Mouse (Mus musculus): ENCODE data around the gene Zmynd11. TPM values are rescaled to one million over a fixed set of nuclear protein-coding genes. Genes with fewer than 3 reads are reported as not detected.
A peak's percentile ranks its signal among the peaks of the same experiment; 100 is the strongest.

The Zmynd11 gene
- polyA plus RNA-seq, 1 experiment from 2014 or later = 163 TPM

DNA sequence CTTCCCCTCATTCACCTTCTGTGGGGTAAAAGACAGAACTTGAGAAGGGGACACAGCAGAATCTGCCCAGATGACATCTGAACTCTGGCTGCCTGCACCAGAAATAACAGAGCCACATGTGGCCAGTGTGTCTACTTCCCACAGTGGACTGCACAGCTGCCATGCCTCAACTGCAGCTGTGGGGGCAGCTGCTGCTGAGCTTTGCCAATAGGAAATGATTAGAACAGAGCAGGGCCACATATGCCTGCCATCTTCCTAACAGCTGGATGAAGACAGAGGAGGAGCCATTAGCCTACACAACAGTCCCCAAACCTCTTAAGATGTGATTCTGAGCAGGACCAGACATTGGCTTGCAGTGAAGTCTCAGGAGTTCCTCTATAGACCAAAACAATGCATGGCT lies 69.3 kb downstream of the Zmynd11 start:
- Histone ChIP-seq H3K4me1 (ENCODE audit: insufficient read depth) (0 out of 2 replicates have a peak, but pooled peaks cover 5% of the 10 kb centered on the region), H3K27ac (ENCODE audit: low read depth) (peak overlapping the region; percentile 50; the same call in 1 of the 2 replicates), H3K9me3 (ENCODE audit: low read depth, low read length) (no peaks in the 10 kb centered on the region), H3K4me3 (ENCODE audit: low read depth, low read length) (no peak overlapping the region), H3K9ac (no peak overlapping the region), H3K36me3 (ENCODE audit: insufficient read depth) (peaks cover 72% of the 10 kb centered on the region), H3K27me3 (ENCODE audit: insufficient read depth, low read length) (no peaks in the 10 kb centered on the region), H3K4me2 (no peak overlapping the region)
- DNase-seq (peak; percentile 83), ATAC-seq (ENCODE audit: insufficient read depth) (peak; percentile 97)
- TF ChIP-seq CTCF (IDR thresholded peaks at IDR 0.05; ENCODE audit: low read depth) = no peak

DNA sequence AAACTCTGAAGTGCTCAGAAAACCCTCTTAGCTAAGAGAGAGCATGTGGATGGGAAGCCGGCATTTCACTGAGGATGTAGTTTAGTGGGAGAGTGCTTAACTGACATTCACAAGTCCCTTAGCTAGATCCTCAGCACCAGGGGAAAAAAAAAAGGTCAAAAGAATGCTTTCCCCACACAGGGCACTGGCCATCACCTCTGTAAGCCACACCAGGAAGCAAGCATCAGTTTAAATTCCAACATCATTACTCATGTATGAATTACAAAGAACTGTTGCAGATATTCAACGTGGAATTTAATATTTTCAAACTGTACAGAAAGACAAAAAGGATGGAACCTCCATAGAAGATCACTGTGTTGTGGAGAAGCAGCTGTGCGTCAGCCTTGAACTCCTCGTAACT lies 69.7 kb downstream of the Zmynd11 start:
- no peak overlapping the region for H3K9ac ChIP-seq
- DNase-seq (no peak), ATAC-seq (ENCODE audit: insufficient read depth) (0 out of 2 replicates have a peak, but pooled peaks have one; percentile 9)
- 64% methylated on average over 4 of the region's 4 CpGs for WGBS
- no peak for TF ChIP-seq CTCF (IDR thresholded peaks at IDR 0.05; ENCODE audit: low read depth)
- H3K36me3 ChIP-seq (ENCODE audit: insufficient read depth) = peaks cover 73% of the 10 kb centered on the region
- H3K4me1 ChIP-seq (ENCODE audit: insufficient read depth) = 0 out of 2 replicates have a peak, but pooled peaks cover 5% of the 10 kb centered on the region
- H3K27me3 ChIP-seq (ENCODE audit: insufficient read depth, low read length) = no peaks in the 10 kb centered on the region
- 0 out of 2 replicates have a peak overlapping the region, but pooled peaks have one; percentile 24 for H3K27ac ChIP-seq (ENCODE audit: low read depth)
- H3K4me3 ChIP-seq (ENCODE audit: low read depth, low read length) = no peak overlapping the region
- H3K4me2 ChIP-seq = no peak overlapping the region
- no peaks in the 10 kb centered on the region for H3K9me3 ChIP-seq (ENCODE audit: low read depth, low read length)

- WGBS = 89% methylated on average over 6 of the region's 6 CpGs
- Histone ChIP-seq H3K36me3 (ENCODE audit: insufficient read depth) (peaks cover 76% of the 10 kb centered on the region), H3K27ac (ENCODE audit: low read depth) (no peak overlapping the region), H3K4me3 (ENCODE audit: low read depth, low read length) (no peak overlapping the region), H3K9ac (no peak overlapping the region), H3K9me3 (ENCODE audit: low read depth, low read length) (no peaks in the 10 kb centered on the region), H3K4me1 (ENCODE audit: insufficient read depth) (0 out of 2 replicates have a peak, but pooled peaks cover 5% of the 10 kb centered on the region), H3K27me3 (ENCODE audit: insufficient read depth, low read length) (no peaks in the 10 kb centered on the region), H3K4me2 (no peak overlapping the region)
- ATAC-seq (ENCODE audit: insufficient read depth) (no peak), DNase-seq (no peak)
- no peak for TF ChIP-seq CTCF (IDR thresholded peaks at IDR 0.05; ENCODE audit: low read depth)
These were observed 70.5 kb downstream of the Zmynd11 start for GRCm38 (mm10) chr13:9694651-9695050.

DNA sequence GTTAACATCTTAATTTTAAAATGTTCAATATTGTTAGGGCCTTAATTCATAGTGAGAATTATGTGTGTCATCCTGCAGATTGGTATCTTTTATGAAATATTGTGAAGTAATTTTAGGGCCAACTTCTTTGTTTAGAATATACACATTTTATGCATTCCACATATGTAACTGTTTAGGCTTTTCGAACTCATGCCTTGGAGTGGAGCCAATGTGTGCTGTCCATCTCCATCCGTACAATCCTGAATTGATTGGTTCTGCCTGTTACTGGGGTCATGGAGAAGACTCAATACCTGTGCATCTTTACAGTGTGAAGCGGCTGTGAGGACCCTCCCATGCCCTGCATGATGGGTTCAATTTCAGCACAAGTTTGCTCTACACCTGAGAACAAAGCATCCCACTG lies 72.3 kb downstream of the Zmynd11 start:
- TF ChIP-seq CTCF (IDR thresholded peaks at IDR 0.05; ENCODE audit: low read depth) = no peak
- DNase-seq (peak; percentile 54), ATAC-seq (ENCODE audit: insufficient read depth) (no peak)
- WGBS = 67% methylated on average over 3 of the region's 3 CpGs
- H3K9ac ChIP-seq = no peak overlapping the region
- H3K4me1 ChIP-seq (ENCODE audit: insufficient read depth) = 0 out of 2 replicates have a peak, but pooled peaks cover 5% of the 10 kb centered on the region
- H3K36me3 ChIP-seq (ENCODE audit: insufficient read depth) = peaks cover 90% of the 10 kb centered on the region
- H3K27me3 ChIP-seq (ENCODE audit: insufficient read depth, low read length) = no peaks in the 10 kb centered on the region
- H3K4me2 ChIP-seq = no peak overlapping the region
- no peak overlapping the region for H3K4me3 ChIP-seq (ENCODE audit: low read depth, low read length)
- H3K27ac ChIP-seq (ENCODE audit: low read depth) = no peak overlapping the region
- H3K9me3 ChIP-seq (ENCODE audit: low read depth, low read length) = no peaks in the 10 kb centered on the region

DNA sequence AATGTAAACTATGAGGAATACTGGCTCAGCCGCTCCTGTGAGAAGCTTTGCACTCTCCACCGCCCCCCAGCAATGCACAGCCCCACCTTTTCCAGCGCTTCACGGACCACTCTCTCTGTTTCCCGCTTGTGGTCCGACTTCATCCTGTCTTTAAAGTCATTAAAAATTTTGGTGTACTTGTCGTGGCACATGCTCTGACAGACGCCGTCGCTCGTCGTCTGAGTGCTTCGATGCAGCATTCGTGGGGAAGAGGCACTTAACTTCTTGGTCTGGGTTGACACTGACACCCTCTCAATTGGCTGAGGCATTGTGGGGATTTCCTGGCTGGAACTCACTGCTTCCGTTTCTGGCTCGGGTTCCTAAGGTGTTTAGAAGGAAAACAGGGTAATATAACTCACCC lies 75.8 kb downstream of the Zmynd11 start:
- H3K27ac ChIP-seq (ENCODE audit: low read depth) = no peak overlapping the region
- no peak for TF ChIP-seq CTCF (IDR thresholded peaks at IDR 0.05; ENCODE audit: low read depth)
- H3K4me2 ChIP-seq = no peak overlapping the region
- no peak overlapping the region for H3K4me3 ChIP-seq (ENCODE audit: low read depth, low read length)
- ATAC-seq (ENCODE audit: insufficient read depth) (no peak), DNase-seq (no peak)
- no peaks in the 10 kb centered on the region for H3K4me1 ChIP-seq (ENCODE audit: insufficient read depth)
- no peaks in the 10 kb centered on the region for H3K9me3 ChIP-seq (ENCODE audit: low read depth, low read length)
- WGBS = 88% methylated on average over 16 of the region's 16 CpGs
- H3K27me3 ChIP-seq (ENCODE audit: insufficient read depth, low read length) = no peaks in the 10 kb centered on the region
- H3K9ac ChIP-seq = no peak overlapping the region
- H3K36me3 ChIP-seq (ENCODE audit: insufficient read depth) = peaks cover 89% of the 10 kb centered on the region

- DNase-seq = no peak
- H3K36me3 ChIP-seq (ENCODE audit: insufficient read depth) = peaks cover 93% of the 10 kb centered on the region
- no peaks in the 10 kb centered on the region for H3K9me3 ChIP-seq (ENCODE audit: low read depth, low read length)
- no peak overlapping the region for H3K9ac ChIP-seq
- no peak overlapping the region for H3K4me2 ChIP-seq
- H3K27ac ChIP-seq (ENCODE audit: low read depth) = no peak overlapping the region
- H3K4me3 ChIP-seq (ENCODE audit: low read depth, low read length) = no peak overlapping the region
- ATAC-seq (ENCODE audit: insufficient read depth) = no peak; the same call in 1 of the 2 replicates
- no peak for TF ChIP-seq CTCF (IDR thresholded peaks at IDR 0.05; ENCODE audit: low read depth)
- H3K4me1 ChIP-seq (ENCODE audit: insufficient read depth) = no peaks in the 10 kb centered on the region
- no peaks in the 10 kb centered on the region for H3K27me3 ChIP-seq (ENCODE audit: insufficient read depth, low read length)
- WGBS = 91% methylated on average over 11 of the region's 11 CpGs
These were observed 78.4 kb downstream of the Zmynd11 start for GRCm38 (mm10) chr13:9686765-9687164.

- Histone ChIP-seq H3K4me3 (ENCODE audit: low read depth, low read length) (no peak overlapping the region), H3K27ac (ENCODE audit: low read depth) (no peak overlapping the region), H3K27me3 (ENCODE audit: insufficient read depth, low read length) (no peaks in the 10 kb centered on the region), H3K4me2 (no peak overlapping the region), H3K9me3 (ENCODE audit: low read depth, low read length) (no peaks in the 10 kb centered on the region), H3K4me1 (ENCODE audit: insufficient read depth) (no peaks in the 10 kb centered on the region), H3K9ac (no peak overlapping the region), H3K36me3 (ENCODE audit: insufficient read depth) (peaks cover 93% of the 10 kb centered on the region)
- TF ChIP-seq CTCF (IDR thresholded peaks at IDR 0.05; ENCODE audit: low read depth) = no peak
- 93% methylated on average over 7 of the region's 7 CpGs for WGBS
- no peak for DNase-seq
- ATAC-seq (ENCODE audit: insufficient read depth) = no peak
These were observed 78.9 kb downstream of the Zmynd11 start for GRCm38 (mm10) chr13:9686261-9686660.
